Mouse (Mus musculus) heart, postnatal 0 days (tissue): ENCODE results near the gene Kcnma1.

ENCODE experiments used
- CTCF ChIP-seq: IDR thresholded peaks from 2 replicates; pipeline ENCODE4 v1.5.1; 2016; ENCODE audit warnings: antibody characterized with exemption, control low read depth, low read depth
- EP300 ChIP-seq: IDR thresholded peaks from 2 replicates; pipeline ENCODE4 v1.6.1; 2016; ENCODE audit warnings: antibody characterized with exemption, low read depth

GRCm38 (mm10) chr14:23429043-23429442 lies 585.2 kb downstream of the Kcnma1 start:
- no peak for TF ChIP-seq EP300
- TF ChIP-seq CTCF: peak; percentile 71
